Mouse (Mus musculus): ENCODE results near the gene Camta1.

Gene Camta1

GRCm38 (mm10) chr4:151138586-151138985 lies 723.1 kb downstream of the Camta1 start:
- H3K4me1 ChIP-seq (replicated peaks; ENCODE audit: low read depth, low read length): peaks cover 67% of the 10 kb centered on the region
- H3K36me3 ChIP-seq (ENCODE audit: insufficient read depth, low read length): no peaks in the 10 kb centered on the region
- no peaks in the 10 kb centered on the region for H3K9me3 ChIP-seq (ENCODE audit: low read length)
- peaks cover 18% of the 10 kb centered on the region for H3K27me3 ChIP-seq (ENCODE audit: insufficient read depth, low read length)
- TF ChIP-seq NANOG (IDR thresholded peaks at IDR 0.05; ENCODE audit: borderline replicate concordance, low read length): no peak
- TF ChIP-seq CTCF (conservative IDR thresholded peaks at IDR 0.05; ENCODE audit: low read length): no peak
- no peak for TF ChIP-seq POU5F1 (IDR thresholded peaks at IDR 0.05; ENCODE audit: borderline replicate concordance, low read length)
- H3K4me3 ChIP-seq (replicated peaks; ENCODE audit: low read length): peak overlapping the region; percentile 45

GRCm38 (mm10) chr4:151138135-151138534 lies 723.5 kb downstream of the Camta1 start:
- peaks cover 18% of the 10 kb centered on the region for H3K27me3 ChIP-seq (ENCODE audit: insufficient read depth, low read length)
- TF ChIP-seq CTCF (conservative IDR thresholded peaks at IDR 0.05; ENCODE audit: low read length): no peak
- no peak for TF ChIP-seq POU5F1 (IDR thresholded peaks at IDR 0.05; ENCODE audit: borderline replicate concordance, low read length)
- TF ChIP-seq NANOG (IDR thresholded peaks at IDR 0.05; ENCODE audit: borderline replicate concordance, low read length): no peak
- no peaks in the 10 kb centered on the region for H3K36me3 ChIP-seq (ENCODE audit: insufficient read depth, low read length)
- H3K4me3 ChIP-seq (replicated peaks; ENCODE audit: low read length): peak overlapping the region; percentile 45
- peaks cover 67% of the 10 kb centered on the region for H3K4me1 ChIP-seq (replicated peaks; ENCODE audit: low read depth, low read length)
- H3K9me3 ChIP-seq (ENCODE audit: low read length): no peaks in the 10 kb centered on the region

- Histone ChIP-seq H3K27me3 (ENCODE audit: insufficient read depth, low read length) (peaks cover 18% of the 10 kb centered on the region), H3K4me1 (replicated peaks; ENCODE audit: low read depth, low read length) (peaks cover 67% of the 10 kb centered on the region), H3K9me3 (ENCODE audit: low read length) (no peaks in the 10 kb centered on the region), H3K4me3 (replicated peaks; ENCODE audit: low read length) (peak overlapping the region; percentile 45; the same call in 1 of the 2 replicates), H3K36me3 (ENCODE audit: insufficient read depth, low read length) (no peaks in the 10 kb centered on the region)
- TF ChIP-seq NANOG (IDR thresholded peaks at IDR 0.05; ENCODE audit: borderline replicate concordance, low read length) (no peak), CTCF (conservative IDR thresholded peaks at IDR 0.05; ENCODE audit: low read length) (no peak), POU5F1 (IDR thresholded peaks at IDR 0.05; ENCODE audit: borderline replicate concordance, low read length) (no peak)
Measured at GRCm38 (mm10) chr4:151137701-151138100, 724.0 kb downstream of the Camta1 start.

- Histone ChIP-seq H3K27me3 (ENCODE audit: insufficient read depth, low read length) (peaks cover 21% of the 10 kb centered on the region), H3K4me1 (replicated peaks; ENCODE audit: low read depth, low read length) (peaks cover 70% of the 10 kb centered on the region), H3K4me3 (replicated peaks; ENCODE audit: low read length) (no peak overlapping the region), H3K36me3 (ENCODE audit: insufficient read depth, low read length) (no peaks in the 10 kb centered on the region), H3K9me3 (ENCODE audit: low read length) (no peaks in the 10 kb centered on the region)
- no peak for TF ChIP-seq POU5F1 (IDR thresholded peaks at IDR 0.05; ENCODE audit: borderline replicate concordance, low read length)
- TF ChIP-seq CTCF (conservative IDR thresholded peaks at IDR 0.05; ENCODE audit: low read length): no peak
- TF ChIP-seq NANOG (IDR thresholded peaks at IDR 0.05; ENCODE audit: borderline replicate concordance, low read length): no peak
Measured at GRCm38 (mm10) chr4:151135491-151135890, 726.2 kb downstream of the Camta1 start.

- no peak for TF ChIP-seq NANOG (IDR thresholded peaks at IDR 0.05; ENCODE audit: borderline replicate concordance, low read length)
- TF ChIP-seq CTCF (conservative IDR thresholded peaks at IDR 0.05; ENCODE audit: low read length): no peak
- no peak for TF ChIP-seq POU5F1 (IDR thresholded peaks at IDR 0.05; ENCODE audit: borderline replicate concordance, low read length)
- Histone ChIP-seq H3K4me1 (replicated peaks; ENCODE audit: low read depth, low read length) (peaks cover 69% of the 10 kb centered on the region), H3K27me3 (ENCODE audit: insufficient read depth, low read length) (peaks cover 30% of the 10 kb centered on the region), H3K4me3 (replicated peaks; ENCODE audit: low read length) (no peak overlapping the region), H3K36me3 (ENCODE audit: insufficient read depth, low read length) (no peaks in the 10 kb centered on the region), H3K9me3 (ENCODE audit: low read length) (no peaks in the 10 kb centered on the region)
Measured at GRCm38 (mm10) chr4:151133760-151134159, 727.9 kb downstream of the Camta1 start.

GRCm38 (mm10) chr4:151132493-151132892 lies 729.2 kb downstream of the Camta1 start:
- no peaks in the 10 kb centered on the region for H3K9me3 ChIP-seq (ENCODE audit: low read length)
- no peak for TF ChIP-seq POU5F1 (IDR thresholded peaks at IDR 0.05; ENCODE audit: borderline replicate concordance, low read length)
- TF ChIP-seq CTCF (conservative IDR thresholded peaks at IDR 0.05; ENCODE audit: low read length): no peak
- no peak for TF ChIP-seq NANOG (IDR thresholded peaks at IDR 0.05; ENCODE audit: borderline replicate concordance, low read length)
- no peak overlapping the region for H3K4me3 ChIP-seq (replicated peaks; ENCODE audit: low read length)

GRCm38 (mm10) chr4:151130756-151131490 lies 730.8 kb downstream of the Camta1 start:
- peaks cover 65% of the 10 kb centered on the region for H3K4me1 ChIP-seq (replicated peaks; ENCODE audit: low read depth, low read length)
- no peak for TF ChIP-seq POU5F1 (IDR thresholded peaks at IDR 0.05; ENCODE audit: borderline replicate concordance, low read length)
- no peak for TF ChIP-seq NANOG (IDR thresholded peaks at IDR 0.05; ENCODE audit: borderline replicate concordance, low read length)
- no peak for TF ChIP-seq CTCF (conservative IDR thresholded peaks at IDR 0.05; ENCODE audit: low read length)
- no peaks in the 10 kb centered on the region for H3K9me3 ChIP-seq (ENCODE audit: low read length)
- H3K27me3 ChIP-seq (ENCODE audit: insufficient read depth, low read length): peaks cover 55% of the 10 kb centered on the region
- H3K36me3 ChIP-seq (ENCODE audit: insufficient read depth, low read length): no peaks in the 10 kb centered on the region
- H3K4me3 ChIP-seq (replicated peaks; ENCODE audit: low read length): no peak overlapping the region

More at GRCm38 (mm10) chr4:151132493-151132892, 729.2 kb downstream of the Camta1 start:
- Histone ChIP-seq H3K36me3 (ENCODE audit: insufficient read depth, low read length) (no peaks in the 10 kb centered on the region), H3K4me1 (replicated peaks; ENCODE audit: low read depth, low read length) (peaks cover 66% of the 10 kb centered on the region), H3K27me3 (ENCODE audit: insufficient read depth, low read length) (peaks cover 43% of the 10 kb centered on the region)

- Histone ChIP-seq H3K4me1 (replicated peaks; ENCODE audit: low read depth, low read length) (peaks cover 63% of the 10 kb centered on the region), H3K4me3 (replicated peaks; ENCODE audit: low read length) (peak overlapping the region; percentile 84), H3K9me3 (ENCODE audit: low read length) (no peaks in the 10 kb centered on the region), H3K36me3 (ENCODE audit: insufficient read depth, low read length) (no peaks in the 10 kb centered on the region), H3K27me3 (ENCODE audit: insufficient read depth, low read length) (peaks cover 61% of the 10 kb centered on the region)
- no peak for TF ChIP-seq NANOG (IDR thresholded peaks at IDR 0.05; ENCODE audit: borderline replicate concordance, low read length)
- TF ChIP-seq POU5F1 (IDR thresholded peaks at IDR 0.05; ENCODE audit: borderline replicate concordance, low read length): no peak
- no peak for TF ChIP-seq CTCF (conservative IDR thresholded peaks at IDR 0.05; ENCODE audit: low read length)
Measured at GRCm38 (mm10) chr4:151129725-151130557, 731.7 kb downstream of the Camta1 start.
